Mouse (Mus musculus) liver, embryonic 14.5 days (tissue): ENCODE data around the gene Cyb5b.
"Not testable (repeated sequence)": the region's sequence is repeated elsewhere in the genome, so short reads cannot be mapped to it uniquely, and the experiment has no call there.

Source experiments
- CTCF ChIP-seq: IDR thresholded peaks from 2 replicates; pipeline ENCODE4 v1.5.1; 2016; ENCODE audit warnings: antibody characterized with exemption, low read depth, control low read depth
- EP300 ChIP-seq: IDR thresholded peaks from 2 replicates; pipeline ENCODE4 v1.6.1; 2016; ENCODE audit warnings: antibody characterized with exemption, low read depth

GRCm38 (mm10) chr8:107217230-107217629 lies 66.8 kb downstream of the Cyb5b start:
- TF ChIP-seq CTCF, EP300: not testable (repeated sequence)
